Mouse (Mus musculus): ENCODE results near the gene Ptgis.

- TF ChIP-seq CTCF (IDR thresholded peaks at IDR 0.05; ENCODE audit: extremely low read depth, insufficient read length, insufficient replicate concordance, low read depth, low read length) (no peak), POLR2A (IDR thresholded peaks at IDR 0.05; ENCODE audit: low read depth, low read length) (no peak)
These were observed 41.6 kb downstream of the Ptgis start for GRCm38 (mm10) chr2:167198660-167199427.
